Mouse (Mus musculus) MEL (cell line): ENCODE measurements around the gene Rab4b.

Experiments
- CTCF ChIP-seq, 3 experiments: IDR thresholded peaks in 2 of 3; conservative IDR thresholded peaks in 1 of 3; 2 replicates each; pipeline ENCODE4 v1.5.1; 2011 to 2012; ENCODE audit warnings: low read length in 3 of 3, low read depth in 2 of 3, mild to moderate bottlenecking in 2 of 3, improper control_type of control experiment in 1 of 3, inconsistent platforms in 1 of 3, mixed read lengths in 1 of 3, moderate library complexity in 1 of 3; ENCODE audit not compliant: control insufficient read depth in 1 of 3, insufficient read depth in 1 of 3, poor library complexity in 1 of 3, severe bottlenecking in 1 of 3
- EP300 ChIP-seq, 2 experiments: IDR thresholded peaks; 2 replicates each; pipeline ENCODE4 v1.6.1; 2011; ENCODE audit warnings: improper control_type of control experiment in 2 of 2, low read length in 2 of 2, low read depth in 1 of 2, mild to moderate bottlenecking in 1 of 2
- ETS1 ChIP-seq: IDR thresholded peaks from 2 replicates; pipeline ENCODE4 v1.6.1; 2012; ENCODE audit warnings: low read depth, mild to moderate bottlenecking, inconsistent platforms, low read length, improper control_type of control experiment, moderate library complexity
- GABPA ChIP-seq: IDR thresholded peaks from 2 replicates; pipeline ENCODE4 v1.6.1; 2012; ENCODE audit warnings: low read depth, mild to moderate bottlenecking, inconsistent platforms, low read length, improper control_type of control experiment, moderate library complexity
- HCFC1 ChIP-seq: IDR thresholded peaks from 2 replicates; pipeline ENCODE4 v1.6.1; 2012; ENCODE audit warnings: low read depth, mild to moderate bottlenecking, inconsistent platforms, low read length, improper control_type of control experiment, moderate library complexity
- KAT2A ChIP-seq: conservative IDR thresholded peaks from 2 replicates; pipeline ENCODE4 v1.6.1; 2012; ENCODE audit warnings: low read depth, low read length, improper control_type of control experiment, inconsistent platforms
- NELFE ChIP-seq: IDR thresholded peaks from 2 replicates; pipeline ENCODE4 v1.6.1; 2011; ENCODE audit warnings: low read depth, low read length, improper control_type of control experiment
- POLR2A ChIP-seq, 2 experiments: IDR thresholded peaks; 2 replicates each; pipeline ENCODE4 v1.6.1; 2011 to 2012; ENCODE audit warnings: low read length in 2 of 2, mild to moderate bottlenecking in 2 of 2, control low read depth in 1 of 2, improper control_type of control experiment in 1 of 2, low read depth in 1 of 2, moderate library complexity in 1 of 2; ENCODE audit not compliant: control insufficient read depth in 1 of 2, insufficient read depth in 1 of 2, poor library complexity in 1 of 2
- RAD21 ChIP-seq: IDR thresholded peaks from 2 replicates; pipeline ENCODE4 v1.6.1; 2011; ENCODE audit warnings: mild to moderate bottlenecking, low read depth, low read length, improper control_type of control experiment
- SMC3 ChIP-seq: IDR thresholded peaks from 2 replicates; pipeline ENCODE4 v1.6.1; 2011; ENCODE audit warnings: low read depth, low read length, improper control_type of control experiment
- UBTF ChIP-seq: IDR thresholded peaks from 2 replicates; pipeline ENCODE4 v1.6.1; 2012; ENCODE audit warnings: low read depth, mild to moderate bottlenecking, inconsistent platforms, low read length, improper control_type of control experiment, moderate library complexity, borderline replicate concordance; ENCODE audit not compliant: insufficient read depth
- USF1 ChIP-seq: IDR thresholded peaks from 2 replicates; pipeline ENCODE4 v1.6.1; 2014; ENCODE audit warnings: low read depth, mild to moderate bottlenecking, inconsistent platforms, low read length, improper control_type of control experiment, moderate library complexity

DNA sequence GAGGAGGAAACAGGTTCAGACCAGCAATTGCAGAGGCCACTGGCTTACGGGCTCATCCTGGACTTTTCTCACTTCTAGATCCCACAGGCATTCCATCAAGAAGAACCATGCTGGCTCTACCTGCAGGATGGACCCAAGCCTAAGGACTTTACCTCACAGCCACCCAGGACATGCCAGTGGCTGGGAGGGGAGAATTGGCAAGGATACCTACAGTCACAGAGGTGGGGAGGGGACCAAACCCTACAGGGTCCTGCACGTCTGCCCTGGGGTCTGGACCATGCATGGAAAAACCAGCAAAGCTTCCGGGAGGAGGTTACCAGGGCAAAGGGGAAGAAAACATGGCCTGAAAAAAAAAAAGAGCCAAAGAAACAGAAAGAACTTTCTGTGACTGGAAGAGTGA lies 7.7 kb downstream of the Rab4b start:
- TF ChIP-seq USF1 (no peak), UBTF (no peak), CTCF (IDR thresholded peaks at IDR 0.05 in 2 of 3, conservative IDR thresholded peaks at IDR 0.05 in 1 of 3; ENCODE audit: control insufficient read depth in 1 of 3, insufficient read depth in 1 of 3, low read depth in 2 of 3, low read length in 3 of 3, poor library complexity in 1 of 3, severe bottlenecking in 1 of 3) (no peak), RAD21 (no peak), NELFE (no peak), POLR2A (IDR thresholded peaks at IDR 0.05; ENCODE audit: control insufficient read depth in 1 of 2, insufficient read depth in 1 of 2, low read depth in 1 of 2, low read length in 2 of 2, poor library complexity in 1 of 2) (no peak), ETS1 (no peak), KAT2A (no peak), SMC3 (no peak), EP300 (IDR thresholded peaks at IDR 0.05; ENCODE audit: low read depth in 1 of 2, low read length in 2 of 2) (no peak), HCFC1 (no peak), GABPA (no peak)
